Mouse (Mus musculus) c-Kit-positive CD71-negative TER-119-negative erythroid progenitor cells, embryonic 14.5 days (primary cell): ENCODE data around the gene Gm21497.
"Not testable (repeated sequence)": the region's sequence is repeated elsewhere in the genome, so short reads cannot be mapped to it uniquely, and the experiment has no call there.

Experiments
- DNase-seq: peaks from one replicate; pipeline ENCODE4 v3.0.0-alpha.2; 2013; ENCODE audit warnings: low read depth

The Gm21497 gene

DNA sequence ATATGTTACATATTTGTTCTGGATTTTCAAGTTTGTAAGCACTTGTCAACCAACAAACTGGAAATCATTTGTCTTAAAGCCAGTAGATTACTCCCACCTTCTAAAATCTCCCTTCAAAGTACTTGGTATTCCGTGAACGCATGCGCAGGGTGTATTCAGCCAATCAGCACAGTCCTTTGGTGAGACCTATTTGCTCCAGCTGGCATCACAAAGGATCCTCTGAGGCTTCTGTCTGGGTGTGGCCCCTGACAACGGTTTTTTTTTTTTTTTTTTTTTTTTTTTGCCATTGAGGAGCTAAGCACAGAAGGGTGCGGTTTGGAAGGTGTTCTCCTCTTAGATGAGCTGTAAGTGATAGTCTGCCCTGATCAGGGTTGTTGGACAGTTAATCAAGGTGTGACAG lies at the start of gene Gm21497:
Gene Gm21497 (plus strand): TSS at position 301 of the 400 bp plus-strand sequence.
- not testable (repeated sequence) for DNase-seq
